Mouse (Mus musculus): ENCODE measurements around the gene Ergic1. TPM values are rescaled to one million over a fixed set of nuclear protein-coding genes. Genes with fewer than 3 reads are reported as not detected.

The Ergic1 gene
- polyA plus RNA-seq, 1 experiment from 2014 or later = 34.4 TPM

DNA sequence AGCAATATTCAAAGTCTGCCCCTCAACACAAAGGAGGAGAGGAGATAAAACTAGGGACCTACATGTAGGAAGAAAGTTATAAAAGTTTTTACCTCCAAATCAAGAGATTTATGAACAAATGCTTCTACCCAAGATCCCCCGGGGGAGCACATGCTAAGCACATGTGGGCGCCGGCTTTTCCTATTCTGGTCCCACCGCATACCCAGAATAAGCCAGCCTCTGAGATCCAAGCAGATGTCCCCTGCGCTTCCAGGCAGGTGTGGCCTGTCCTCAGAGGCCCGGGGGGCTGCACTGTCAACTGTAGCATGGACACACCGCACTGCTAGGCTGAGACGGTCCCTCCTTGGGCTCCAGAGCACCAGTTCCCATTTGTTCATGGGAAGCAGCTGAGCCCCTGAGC is 82.2 kb downstream of the Ergic1 start:
- DNase-seq (no peak), ATAC-seq (no peak)
- Histone ChIP-seq H3K4me2 (ENCODE audit: low read depth, low read length) (no peak overlapping the region), H3K36me3 (replicated peaks; ENCODE audit: insufficient read depth, low read length) (peaks cover 50% of the 10 kb centered on the region), H3K27me3 (ENCODE audit: insufficient read depth, low read length) (no peaks in the 10 kb centered on the region), H3K4me1 (ENCODE audit: insufficient read depth) (0 out of 2 replicates have a peak, but pooled peaks cover 1% of the 10 kb centered on the region), H3K9me3 (ENCODE audit: low read length) (no peaks in the 10 kb centered on the region), H3K27ac (ENCODE audit: low read depth) (no peak overlapping the region), H3K9ac (replicated peaks) (no peak overlapping the region), H3K4me3 (ENCODE audit: low read depth, low read length) (no peak overlapping the region)
- 90% methylated on average over 8 of the region's 8 CpGs for WGBS (ENCODE audit: insufficient replicate concordance)
- no peak for TF ChIP-seq CTCF (IDR thresholded peaks at IDR 0.05; ENCODE audit: low read depth)
- TF ChIP-seq EP300 (IDR thresholded peaks at IDR 0.05; ENCODE audit: low read depth) = no peak

DNA sequence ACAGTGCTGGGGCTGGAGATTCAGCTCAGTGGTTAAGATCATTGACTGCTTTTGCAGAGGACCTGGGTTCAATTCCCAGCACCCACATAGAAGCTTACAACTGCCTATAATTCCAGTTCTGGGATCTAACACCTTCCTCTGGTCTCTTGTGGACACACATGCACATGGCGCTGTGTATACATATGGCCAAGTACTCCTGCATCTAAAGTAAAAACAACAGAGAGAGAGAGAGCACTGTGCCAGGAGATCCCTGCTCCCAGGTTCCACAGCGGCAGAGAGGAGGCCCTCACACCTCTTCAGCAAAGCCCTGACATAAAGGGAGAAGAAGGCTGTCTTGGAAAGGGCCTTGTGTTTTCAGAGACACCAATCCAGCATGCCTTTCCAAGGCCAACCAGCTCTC is 82.7 kb downstream of the Ergic1 start:
- no peak overlapping the region for H3K9ac ChIP-seq (replicated peaks)
- no peaks in the 10 kb centered on the region for H3K9me3 ChIP-seq (ENCODE audit: low read length)
- 95% methylated on average over 2 of the region's 2 CpGs for WGBS (ENCODE audit: insufficient replicate concordance)
- ATAC-seq = no peak
- no peak overlapping the region for H3K27ac ChIP-seq (ENCODE audit: low read depth)
- no peak overlapping the region for H3K4me2 ChIP-seq (ENCODE audit: low read depth, low read length)
- no peak for DNase-seq
- no peaks in the 10 kb centered on the region for H3K4me1 ChIP-seq (ENCODE audit: insufficient read depth)
- TF ChIP-seq EP300 (IDR thresholded peaks at IDR 0.05; ENCODE audit: low read depth) (no peak), CTCF (IDR thresholded peaks at IDR 0.05; ENCODE audit: low read depth) (no peak)
- no peaks in the 10 kb centered on the region for H3K27me3 ChIP-seq (ENCODE audit: insufficient read depth, low read length)
- H3K36me3 ChIP-seq (replicated peaks; ENCODE audit: insufficient read depth, low read length) = peaks cover 50% of the 10 kb centered on the region
- H3K4me3 ChIP-seq (ENCODE audit: low read depth, low read length) = no peak overlapping the region

DNA sequence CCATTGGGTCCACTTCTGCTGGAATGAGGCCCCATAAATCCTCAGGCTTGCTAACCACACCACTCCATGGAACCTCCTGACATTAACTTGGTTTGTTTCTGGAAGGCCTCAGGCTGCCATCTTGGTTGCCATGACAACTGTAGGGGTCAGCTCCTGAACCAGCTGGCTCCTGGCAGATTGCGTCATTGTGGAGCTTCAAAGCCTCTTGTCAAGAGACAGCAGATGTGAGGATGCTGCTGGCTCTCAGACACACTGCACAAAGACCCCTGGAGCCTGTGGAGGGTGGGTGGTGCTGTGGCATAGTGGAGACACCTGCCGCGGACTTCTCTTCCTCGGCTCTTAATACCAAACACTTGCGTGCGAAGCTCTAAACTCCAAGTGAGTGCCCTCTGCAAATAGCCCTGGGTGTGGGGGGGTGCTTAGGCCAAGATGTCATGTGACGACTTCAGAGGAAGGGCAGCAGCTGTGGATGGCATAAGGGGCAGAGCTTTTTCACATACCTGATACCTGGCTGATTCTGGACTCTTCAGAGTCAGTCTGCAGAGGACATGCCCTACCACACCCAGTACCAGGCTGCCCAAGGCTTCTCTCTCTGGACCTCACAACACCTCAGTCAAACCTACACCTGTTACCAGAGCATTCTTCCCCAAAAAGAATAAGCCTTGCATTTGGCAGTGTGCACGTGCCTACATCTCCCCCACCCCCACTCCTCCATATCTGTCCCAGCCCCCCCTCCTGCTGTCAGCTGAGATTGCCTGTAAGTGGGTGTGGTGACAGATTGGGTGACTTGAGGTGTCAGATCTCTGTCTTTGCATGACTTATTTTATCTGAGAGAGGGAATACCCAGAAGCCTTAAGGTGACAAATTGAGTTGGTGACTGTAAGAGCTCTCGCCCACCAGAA is 83.5 kb downstream of the Ergic1 start:
- DNase-seq (no peak), ATAC-seq (no peak)
- Histone ChIP-seq H3K4me3 (ENCODE audit: low read depth, low read length) (no peak overlapping the region), H3K27ac (ENCODE audit: low read depth) (no peak overlapping the region), H3K4me2 (ENCODE audit: low read depth, low read length) (no peak overlapping the region), H3K4me1 (ENCODE audit: insufficient read depth) (no peaks in the 10 kb centered on the region), H3K9ac (replicated peaks) (no peak overlapping the region), H3K27me3 (ENCODE audit: insufficient read depth, low read length) (no peaks in the 10 kb centered on the region), H3K9me3 (ENCODE audit: low read length) (no peaks in the 10 kb centered on the region), H3K36me3 (replicated peaks; ENCODE audit: insufficient read depth, low read length) (peaks cover 45% of the 10 kb centered on the region)
- no peak for TF ChIP-seq EP300 (IDR thresholded peaks at IDR 0.05; ENCODE audit: low read depth)
- TF ChIP-seq CTCF (IDR thresholded peaks at IDR 0.05; ENCODE audit: low read depth) = no peak
- 84% methylated on average over 9 of the region's 9 CpGs for WGBS (ENCODE audit: insufficient replicate concordance)

DNA sequence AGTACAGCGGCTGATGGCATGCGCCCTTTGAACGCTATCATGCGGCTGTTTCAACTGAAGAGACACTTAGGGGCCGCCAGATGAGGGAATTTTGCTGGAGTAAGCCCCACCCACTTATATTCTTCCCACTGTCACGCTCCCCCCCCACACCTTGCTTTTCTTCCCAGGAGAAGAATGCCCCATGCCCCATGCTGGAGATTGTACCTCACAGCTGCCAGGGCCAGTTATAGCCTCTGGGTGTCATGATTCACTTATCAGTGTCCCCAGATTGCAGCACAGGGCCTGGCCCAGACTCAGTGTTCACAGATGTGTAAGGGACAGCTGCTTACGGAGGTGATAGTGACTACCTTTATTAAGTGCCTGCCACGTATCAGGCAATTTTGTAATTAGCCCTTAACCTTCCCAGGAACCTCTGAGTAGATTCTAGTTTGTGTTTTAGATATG is 84.1 kb downstream of the Ergic1 start:
- Histone ChIP-seq H3K9ac (replicated peaks) (no peak overlapping the region), H3K9me3 (ENCODE audit: low read length) (no peaks in the 10 kb centered on the region), H3K4me2 (ENCODE audit: low read depth, low read length) (no peak overlapping the region), H3K27me3 (ENCODE audit: insufficient read depth, low read length) (no peaks in the 10 kb centered on the region), H3K27ac (ENCODE audit: low read depth) (no peak overlapping the region), H3K4me3 (ENCODE audit: low read depth, low read length) (no peak overlapping the region), H3K4me1 (ENCODE audit: insufficient read depth) (no peaks in the 10 kb centered on the region), H3K36me3 (replicated peaks; ENCODE audit: insufficient read depth, low read length) (peaks cover 42% of the 10 kb centered on the region)
- TF ChIP-seq CTCF (IDR thresholded peaks at IDR 0.05; ENCODE audit: low read depth) = no peak
- TF ChIP-seq EP300 (IDR thresholded peaks at IDR 0.05; ENCODE audit: low read depth) = no peak
- 77% methylated on average over 8 of the region's 8 CpGs for WGBS (ENCODE audit: insufficient replicate concordance)
- no peak for ATAC-seq
- DNase-seq = no peak

DNA sequence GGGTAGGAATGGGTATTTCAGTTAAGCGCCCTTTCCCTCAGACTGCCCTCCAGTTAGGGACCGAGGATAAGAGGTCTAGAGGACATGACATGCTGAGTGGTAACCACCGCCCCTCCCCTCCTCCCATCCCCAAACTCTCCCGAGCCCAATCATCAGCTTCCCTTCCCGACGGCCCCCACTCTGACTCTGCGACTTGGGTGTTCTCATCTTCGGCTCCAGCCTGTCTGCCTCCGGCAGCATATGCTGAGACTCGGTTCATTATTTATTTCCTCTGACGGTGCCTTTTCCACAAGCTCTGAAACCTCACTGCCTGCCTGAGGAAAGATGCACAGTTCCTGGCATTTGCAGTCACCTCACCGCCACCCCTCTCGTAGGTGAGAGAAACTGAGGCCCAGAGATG is 86.0 kb downstream of the Ergic1 start:
- TF ChIP-seq EP300 (IDR thresholded peaks at IDR 0.05; ENCODE audit: low read depth) = no peak
- no peak for TF ChIP-seq CTCF (IDR thresholded peaks at IDR 0.05; ENCODE audit: low read depth)
- ATAC-seq (0 out of 2 replicates have a peak, but pooled peaks have one; percentile 19), DNase-seq (no peak)
- no peaks in the 10 kb centered on the region for H3K4me1 ChIP-seq (ENCODE audit: insufficient read depth)
- no peaks in the 10 kb centered on the region for H3K27me3 ChIP-seq (ENCODE audit: insufficient read depth, low read length)
- peaks cover 25% of the 10 kb centered on the region for H3K36me3 ChIP-seq (replicated peaks; ENCODE audit: insufficient read depth, low read length)
- H3K4me2 ChIP-seq (ENCODE audit: low read depth, low read length) = no peak overlapping the region
- no peak overlapping the region for H3K9ac ChIP-seq (replicated peaks)
- H3K9me3 ChIP-seq (ENCODE audit: low read length) = no peaks in the 10 kb centered on the region
- 74% methylated on average over 13 of the region's 13 CpGs for whole genome bisulfite sequencing (ENCODE audit: insufficient replicate concordance)
- H3K27ac ChIP-seq (ENCODE audit: low read depth) = no peak overlapping the region
- no peak overlapping the region for H3K4me3 ChIP-seq (ENCODE audit: low read depth, low read length)

DNA sequence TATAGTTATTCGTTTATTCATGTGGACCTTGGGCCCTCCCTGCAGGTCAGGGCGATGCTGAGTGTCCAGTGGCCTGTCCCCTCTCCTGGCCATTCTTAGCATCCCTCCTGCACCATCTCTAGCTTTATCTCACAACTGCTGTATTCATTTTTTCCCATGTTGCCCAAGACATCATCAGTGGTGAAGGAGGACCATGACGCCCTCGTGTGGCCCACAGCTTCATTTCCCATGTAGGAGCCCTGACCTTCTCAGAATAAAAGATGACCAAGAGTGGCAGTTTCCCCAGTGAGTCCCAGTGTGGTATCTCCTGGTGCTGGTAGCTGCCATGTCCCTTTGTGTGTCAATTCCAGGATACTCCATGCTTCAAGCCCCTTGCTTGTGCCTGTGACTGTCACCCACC is 88.3 kb downstream of the Ergic1 start:
- Histone ChIP-seq H3K27ac (ENCODE audit: low read depth) (no peak overlapping the region), H3K9ac (replicated peaks) (no peak overlapping the region), H3K36me3 (replicated peaks; ENCODE audit: insufficient read depth, low read length) (peaks cover 7% of the 10 kb centered on the region), H3K4me3 (ENCODE audit: low read depth, low read length) (no peak overlapping the region), H3K4me1 (ENCODE audit: insufficient read depth) (no peaks in the 10 kb centered on the region), H3K4me2 (ENCODE audit: low read depth, low read length) (no peak overlapping the region), H3K27me3 (ENCODE audit: insufficient read depth, low read length) (no peaks in the 10 kb centered on the region), H3K9me3 (ENCODE audit: low read length) (no peaks in the 10 kb centered on the region)
- 70% methylated on average over 4 of the region's 4 CpGs for WGBS (ENCODE audit: insufficient replicate concordance)
- ATAC-seq (no peak), DNase-seq (no peak)
- TF ChIP-seq EP300 (IDR thresholded peaks at IDR 0.05; ENCODE audit: low read depth) = no peak
- peak; percentile 45 for TF ChIP-seq CTCF (IDR thresholded peaks at IDR 0.05; ENCODE audit: low read depth)

Data from liver, postnatal 0 days (tissue).